Mouse (Mus musculus) myocyte (in vitro differentiated cells): ENCODE measurements at regions not wholly inside any gene's neighbourhood (a gene's known extent, or its start where the extent isn't known, plus 50 kb on each side); places are given as distances from the start of the nearest gene placed in this dataset.

Experiments
- CEBPB ChIP-seq: IDR thresholded peaks from 2 replicates; pipeline ENCODE4 v1.6.1; 2011; ENCODE audit warnings: mild to moderate bottlenecking, moderate library complexity; ENCODE audit not compliant: poor library complexity, insufficient read depth, severe bottlenecking
- MAX ChIP-seq: IDR thresholded peaks from one replicate; pipeline ENCODE4 v1.6.1; 2011; ENCODE audit warnings: low read depth, mild to moderate bottlenecking, control low read depth
- MYOD1 ChIP-seq, 3 experiments: IDR thresholded peaks; one replicate each; pipeline ENCODE4 v1.6.1; 2011; ENCODE audit warnings: control low read depth in 2 of 3, low read depth in 2 of 3, mild to moderate bottlenecking in 2 of 3, moderate library complexity in 1 of 3; ENCODE audit not compliant: insufficient read length in 2 of 3, control insufficient read depth in 1 of 3
- MYOG ChIP-seq, 3 experiments: IDR thresholded peaks; one replicate each; pipeline ENCODE4 v1.6.1; 2011; ENCODE audit warnings: control low read depth in 2 of 3, low read depth in 2 of 3, mild to moderate bottlenecking in 2 of 3; ENCODE audit not compliant: insufficient read length in 2 of 3, control insufficient read depth in 1 of 3, insufficient read depth in 1 of 3
- POLR2A ChIP-seq: IDR thresholded peaks from one replicate; pipeline ENCODE4 v1.6.1; 2011; ENCODE audit warnings: low read depth, mild to moderate bottlenecking, control low read depth, moderate library complexity; ENCODE audit not compliant: insufficient read length
- POLR2AphosphoS2 ChIP-seq: IDR thresholded peaks from one replicate; pipeline ENCODE4 v1.6.1; 2011; ENCODE audit warnings: low read depth, control low read depth; ENCODE audit not compliant: insufficient read length
- SRF ChIP-seq: IDR thresholded peaks from one replicate; pipeline ENCODE4 v1.6.1; 2011; ENCODE audit warnings: low read depth; ENCODE audit not compliant: control insufficient read depth, insufficient read length
- TCF12 ChIP-seq: IDR thresholded peaks from one replicate; pipeline ENCODE4 v1.6.1; 2011; ENCODE audit warnings: mild to moderate bottlenecking, control low read depth; ENCODE audit not compliant: poor library complexity, insufficient read depth, severe bottlenecking
- TCF3 ChIP-seq: IDR thresholded peaks from one replicate; pipeline ENCODE4 v1.6.1; 2011; ENCODE audit warnings: low read depth, control low read depth; ENCODE audit not compliant: insufficient read length
- USF1 ChIP-seq: IDR thresholded peaks from one replicate; pipeline ENCODE4 v1.6.1; 2011; ENCODE audit warnings: low read depth, mild to moderate bottlenecking, control low read depth, moderate library complexity

DNA sequence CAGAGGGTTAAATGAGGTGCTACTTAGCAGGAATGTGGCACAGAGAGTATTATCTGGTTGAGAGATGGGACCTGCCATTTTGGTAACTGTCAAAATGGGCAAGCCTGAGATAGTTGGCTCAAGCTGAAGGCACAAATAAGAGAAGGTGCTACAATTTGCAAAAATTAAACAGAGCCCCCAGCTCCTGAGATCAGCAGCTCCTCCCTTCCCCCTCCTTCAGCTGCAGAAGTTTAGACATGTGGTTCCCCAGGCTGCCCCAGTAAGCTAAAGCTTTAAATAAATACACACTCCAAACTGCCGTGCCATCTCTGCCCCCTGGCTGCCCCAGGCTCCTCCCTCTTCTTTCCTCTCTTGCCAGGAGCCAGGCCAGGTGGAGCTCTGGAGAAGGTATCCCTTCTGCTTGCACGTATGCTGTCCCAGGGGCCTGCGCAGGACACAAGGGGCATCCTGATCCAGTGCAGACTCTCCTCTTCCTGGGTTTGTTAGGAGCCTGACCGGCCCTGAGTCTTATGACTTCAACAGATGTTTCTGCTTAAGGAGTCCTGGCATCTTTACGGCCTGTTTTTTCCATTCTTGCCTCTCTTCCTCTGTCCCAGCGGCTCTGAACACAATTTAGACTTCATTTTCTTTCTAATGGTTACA, 184.0 kb downstream of the Zfp36l1 start:
- TF ChIP-seq POLR2A (no peak), TCF12 (no peak), MYOD1 (IDR thresholded peaks at IDR 0.05; ENCODE audit: control insufficient read depth in 1 of 3, insufficient read length in 2 of 3, low read depth in 2 of 3) (no peak), MYOG (IDR thresholded peaks at IDR 0.05; ENCODE audit: control insufficient read depth in 1 of 3, insufficient read depth in 1 of 3, insufficient read length in 2 of 3, low read depth in 2 of 3) (no peak), USF1 (no peak), TCF3 (no peak), MAX (no peak), CEBPB (no peak), POLR2AphosphoS2 (no peak), SRF (no peak)
